Mouse (Mus musculus) midbrain, embryonic 13.5 days (tissue): ENCODE measurements around the gene Mesp1. TPM values are rescaled to one million over a fixed set of nuclear protein-coding genes. Genes with fewer than 3 reads are reported as not detected.
"Not testable (repeated sequence)": the region's sequence is repeated elsewhere in the genome, so short reads cannot be mapped to it uniquely, and the experiment has no call there.

Experiments
- ATAC-seq: fragments of 200-750 bp; cut with Nextera tagmentation; 2 replicates; pipeline ENCODE4 v1.8.0; 2017; ENCODE audit warnings: mild to moderate bottlenecking, moderate TSS enrichment, moderate library complexity
- H3K27ac ChIP-seq: fragments of 300-500 bp; sonication (generic); 2 replicates; pipeline ENCODE4 v1.5.1; 2015; ENCODE audit warnings: inconsistent platforms, mild to moderate bottlenecking, moderate library complexity
- H3K27me3 ChIP-seq: fragments of 300-500 bp; sonication (generic); 2 replicates; pipeline ENCODE4 v1.6.1; 2015; ENCODE audit warnings: mild to moderate bottlenecking, inconsistent platforms
- H3K36me3 ChIP-seq: fragments of 300-500 bp; sonication (generic); 2 replicates; pipeline ENCODE4 v1.6.1; 2015; ENCODE audit warnings: mild to moderate bottlenecking, inconsistent platforms
- H3K4me1 ChIP-seq: fragments of 300-500 bp; sonication (generic); replicated peaks from 2 replicates; pipeline ENCODE4 v1.6.1; 2015; ENCODE audit warnings: inconsistent platforms
- H3K4me2 ChIP-seq: fragments of 300-500 bp; sonication (generic); replicated peaks from 2 replicates; pipeline ENCODE4 v1.6.1; 2015; ENCODE audit warnings: moderate library complexity, mild to moderate bottlenecking, inconsistent platforms
- H3K4me3 ChIP-seq: fragments of 300-500 bp; sonication (generic); replicated peaks from 2 replicates; pipeline ENCODE4 v1.5.1; 2015; ENCODE audit warnings: mild to moderate bottlenecking, inconsistent platforms
- H3K9ac ChIP-seq: fragments of 300-500 bp; sonication (generic); replicated peaks from 2 replicates; pipeline ENCODE4 v1.6.1; 2015; ENCODE audit warnings: mild to moderate bottlenecking, inconsistent platforms
- H3K9me3 ChIP-seq: fragments of 300-500 bp; sonication (generic); 2 replicates; pipeline ENCODE4 v1.6.1; 2016; ENCODE audit warnings: mild to moderate bottlenecking, inconsistent platforms
- WGBS: fragments of 180-500 bp; shearing (Covaris S2); methylation state at CpG from one replicate; pipeline ENCODE4 v1.1.7; 2015; 5-methylcytosine and 5-hydroxymethylcytosine counted together
- polyA plus RNA-seq: library from polyadenylated mRNA; unstranded; fragments of >200 nt; fragmentation: Nextera tagmentation; extraction: Ambion mirVana; gene quantifications from 2 replicates; pipeline ENCODE4 v1.2.1, GENCODE M21; 2015

The Mesp1 gene
- polyA plus RNA-seq, 1 experiment from 2014 or later, result not detected

GRCm38 (mm10) chr7:79810611-79811506 is 17.3 kb upstream of the Mesp1 start, which contains the start of gene Mesp2:
TSS of gene Mesp2 (plus strand) at chr7:79810727.
- Histone ChIP-seq H3K27me3 (peaks cover 29% of the 10 kb centered on the region), H3K9me3 (no peaks in the 10 kb centered on the region), H3K4me2 (peak within 1 kb of the TSS; percentile 63), H3K4me3 (peak within 1 kb of the TSS; percentile 39), H3K4me1 (no peaks in the 10 kb centered on the region), H3K36me3 (no peaks in the 10 kb centered on the region), H3K9ac (peak within 1 kb of the TSS; percentile 66), H3K27ac (no peak within 1 kb of the TSS)
- ATAC-seq, result peak; percentile 88
- WGBS, result 20% methylated on average over 67 of the region's 71 CpGs

DNA sequence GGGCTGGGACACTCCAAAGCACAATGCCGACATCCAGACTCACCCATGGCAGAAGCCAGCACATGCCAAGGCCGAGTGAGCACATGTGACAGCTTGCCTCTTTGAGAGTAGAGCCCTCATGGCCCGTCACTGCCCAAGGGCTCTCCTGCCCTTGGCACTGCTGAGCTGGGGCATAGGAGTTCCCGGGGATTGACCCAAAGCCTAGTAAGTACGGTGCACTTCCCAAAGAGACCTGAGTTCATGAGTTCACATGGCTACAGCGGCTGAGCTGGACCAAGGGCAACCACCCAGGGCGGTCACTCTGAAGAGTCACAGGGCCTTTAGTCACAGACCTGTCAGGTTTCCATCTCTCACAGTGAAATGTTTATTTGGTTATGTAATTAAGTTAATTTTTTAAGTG is 15.0 kb upstream of the Mesp1 start:
- WGBS, result 88% methylated on average over 7 of the region's 7 CpGs
- no peaks in the 10 kb centered on the region for H3K9me3 ChIP-seq
- H3K27ac ChIP-seq, result no peak overlapping the region
- H3K4me3 ChIP-seq, result no peak overlapping the region
- H3K36me3 ChIP-seq, result no peaks in the 10 kb centered on the region
- H3K4me1 ChIP-seq, result no peaks in the 10 kb centered on the region
- no peak for ATAC-seq
- H3K27me3 ChIP-seq, result peaks cover 29% of the 10 kb centered on the region
- H3K4me2 ChIP-seq, result no peak overlapping the region
- H3K9ac ChIP-seq, result no peak overlapping the region

DNA sequence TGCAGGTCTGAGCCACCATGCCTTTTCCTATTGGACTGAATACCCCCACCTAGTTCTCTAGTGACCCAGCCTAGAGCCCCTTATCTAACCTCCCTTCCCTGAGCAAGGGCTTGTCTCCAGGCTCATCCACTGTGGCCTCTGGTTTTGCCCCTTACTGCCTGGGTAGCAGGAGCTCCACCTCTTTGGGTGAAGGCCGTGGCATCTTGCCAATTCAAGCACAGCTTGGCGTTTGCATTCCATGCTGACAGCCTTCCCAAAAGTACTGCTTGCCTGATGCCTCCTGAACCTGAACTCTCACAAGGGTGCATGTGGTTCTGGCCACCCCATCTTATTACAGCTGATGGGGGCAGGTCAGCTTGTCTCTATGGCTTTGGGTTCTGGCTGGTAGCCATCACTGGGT is 10.3 kb upstream of the Mesp1 start:
- H3K4me1 ChIP-seq, result no peaks in the 10 kb centered on the region
- no peak overlapping the region for H3K4me2 ChIP-seq
- H3K36me3 ChIP-seq, result no peaks in the 10 kb centered on the region
- H3K9ac ChIP-seq, result no peak overlapping the region
- no peak overlapping the region for H3K4me3 ChIP-seq
- H3K27me3 ChIP-seq, result no peaks in the 10 kb centered on the region
- no peak overlapping the region for H3K27ac ChIP-seq
- ATAC-seq, result no peak
- H3K9me3 ChIP-seq, result no peaks in the 10 kb centered on the region
- WGBS, result 71% methylated on average over 2 of the region's 2 CpGs

DNA sequence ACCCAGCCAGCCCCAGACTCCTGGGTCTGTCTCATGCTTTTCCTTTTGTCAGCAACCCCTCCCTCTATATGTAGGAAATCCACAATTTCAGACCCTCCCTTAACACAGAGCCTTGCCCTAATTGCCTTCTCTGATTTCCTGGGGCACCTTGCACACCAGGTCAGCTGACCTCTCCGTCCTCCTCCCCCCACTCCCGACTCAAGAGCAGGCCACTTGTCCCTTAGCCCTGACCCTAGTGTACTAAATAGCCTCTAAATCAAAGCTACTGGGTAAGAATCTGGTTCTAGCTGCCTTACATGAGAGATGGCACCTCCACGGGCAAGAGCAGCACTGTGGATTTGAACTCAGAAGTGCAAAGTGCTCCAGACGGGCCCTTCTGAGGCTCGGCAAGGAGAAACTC is 8.4 kb upstream of the Mesp1 start:
- H3K4me2 ChIP-seq, result no peak overlapping the region
- H3K36me3 ChIP-seq, result no peaks in the 10 kb centered on the region
- no peak overlapping the region for H3K9ac ChIP-seq
- H3K9me3 ChIP-seq, result no peaks in the 10 kb centered on the region
- ATAC-seq, result no peak
- no peaks in the 10 kb centered on the region for H3K27me3 ChIP-seq
- no peak overlapping the region for H3K27ac ChIP-seq
- WGBS, result 78% methylated on average over 5 of the region's 5 CpGs
- H3K4me3 ChIP-seq, result no peak overlapping the region
- peaks cover 10% of the 10 kb centered on the region; the same call in 1 of the 2 replicates for H3K4me1 ChIP-seq

GRCm38 (mm10) chr7:79801391-79801790 is 7.8 kb upstream of the Mesp1 start:
- no peak overlapping the region for H3K4me3 ChIP-seq
- 75% methylated on average over 11 of the region's 11 CpGs for WGBS
- H3K36me3 ChIP-seq, result no peaks in the 10 kb centered on the region
- peaks cover 12% of the 10 kb centered on the region; the same call in 1 of the 2 replicates for H3K4me1 ChIP-seq
- no peak overlapping the region for H3K27ac ChIP-seq
- no peak overlapping the region for H3K9ac ChIP-seq
- H3K9me3 ChIP-seq, result no peaks in the 10 kb centered on the region
- ATAC-seq, result no peak
- no peak overlapping the region for H3K4me2 ChIP-seq
- H3K27me3 ChIP-seq, result no peaks in the 10 kb centered on the region

DNA sequence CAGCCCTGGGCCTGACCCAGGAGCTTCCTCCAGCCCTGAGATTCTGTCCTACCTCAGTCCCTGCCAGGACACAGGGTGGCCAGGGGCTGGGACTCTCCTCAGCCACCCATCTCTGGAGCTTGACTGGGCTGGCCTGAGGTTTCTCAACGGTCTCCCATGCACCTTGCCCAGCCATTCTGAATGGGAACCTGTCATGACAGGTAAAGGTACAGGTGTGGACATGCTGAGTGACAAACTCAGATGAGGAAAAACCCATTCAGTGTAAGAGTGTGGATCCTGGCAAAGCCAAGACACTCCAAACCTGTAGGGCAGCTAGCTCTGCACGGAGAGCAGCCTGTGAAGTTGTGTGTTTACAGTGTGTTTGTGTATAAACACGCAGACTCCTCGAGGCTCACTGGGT is 6.7 kb upstream of the Mesp1 start:
- H3K9me3 ChIP-seq, result no peaks in the 10 kb centered on the region
- H3K4me3 ChIP-seq, result no peak overlapping the region
- no peaks in the 10 kb centered on the region for H3K36me3 ChIP-seq
- no peak overlapping the region for H3K4me2 ChIP-seq
- H3K27me3 ChIP-seq, result peaks cover 7% of the 10 kb centered on the region
- no peak for ATAC-seq
- WGBS, result 87% methylated on average over 4 of the region's 4 CpGs
- H3K4me1 ChIP-seq, result peaks cover 12% of the 10 kb centered on the region; the same call in 1 of the 2 replicates
- no peak overlapping the region for H3K27ac ChIP-seq
- no peak overlapping the region for H3K9ac ChIP-seq

DNA sequence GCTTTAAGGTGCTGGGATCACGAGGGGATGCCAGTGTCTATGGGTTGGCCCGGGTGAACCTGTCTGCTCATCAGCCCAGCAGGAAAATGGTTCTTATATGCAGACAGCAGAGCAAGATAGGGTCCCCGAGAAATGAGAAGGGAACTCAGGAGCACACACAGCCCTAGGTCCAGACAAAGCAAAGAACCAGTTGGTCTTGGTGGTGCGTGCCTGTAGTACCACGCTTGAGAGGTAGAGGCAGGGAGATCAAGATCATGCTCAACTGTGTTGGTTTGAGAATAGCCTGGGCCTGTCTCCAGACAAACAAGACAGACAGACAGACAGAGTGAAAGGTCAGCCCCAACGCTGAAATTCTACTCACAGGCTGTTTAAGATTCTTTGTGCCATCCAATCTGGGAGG is 5.9 kb upstream of the Mesp1 start:
- H3K9me3 ChIP-seq, result no peaks in the 10 kb centered on the region
- WGBS, result 74% methylated on average over 6 of the region's 6 CpGs
- no peak overlapping the region for H3K4me2 ChIP-seq
- peaks cover 15% of the 10 kb centered on the region for H3K27me3 ChIP-seq
- no peak overlapping the region for H3K9ac ChIP-seq
- no peaks in the 10 kb centered on the region for H3K36me3 ChIP-seq
- no peak overlapping the region for H3K27ac ChIP-seq
- H3K4me3 ChIP-seq, result no peak overlapping the region
- H3K4me1 ChIP-seq, result peaks cover 12% of the 10 kb centered on the region; the same call in 1 of the 2 replicates
- no peak for ATAC-seq

DNA sequence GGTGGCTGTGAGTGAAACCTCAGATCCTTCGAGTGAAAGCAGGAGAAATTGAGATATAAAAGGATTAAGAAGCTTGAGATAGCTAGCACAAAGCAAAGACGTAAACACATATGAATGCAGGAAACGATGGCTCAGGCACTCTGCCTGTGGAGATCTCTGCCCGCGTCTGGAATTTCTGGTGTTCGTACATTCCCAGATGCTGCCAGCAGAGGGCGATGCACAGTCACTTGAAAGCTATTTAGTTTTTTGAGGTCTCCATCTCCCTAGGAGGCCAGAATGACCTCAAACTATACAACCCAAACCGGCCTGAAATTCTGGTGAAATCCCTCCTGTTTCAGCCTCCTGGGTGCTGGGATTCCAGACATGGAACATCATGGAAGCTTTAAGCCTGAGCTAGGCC is 5.5 kb upstream of the Mesp1 start:
- Histone ChIP-seq H3K36me3 (no peaks in the 10 kb centered on the region), H3K4me1 (peaks cover 12% of the 10 kb centered on the region; the same call in 1 of the 2 replicates), H3K4me3 (no peak overlapping the region), H3K27ac (no peak overlapping the region), H3K9ac (no peak overlapping the region), H3K9me3 (no peaks in the 10 kb centered on the region), H3K4me2 (no peak overlapping the region), H3K27me3 (peaks cover 19% of the 10 kb centered on the region)
- ATAC-seq, result peak; percentile 29; the same call in 1 of the 2 replicates
- 4% methylated on average over 8 of the region's 8 CpGs for WGBS

- Histone ChIP-seq H3K4me1 (peaks cover 12% of the 10 kb centered on the region; the same call in 1 of the 2 replicates), H3K27me3 (peaks cover 24% of the 10 kb centered on the region), H3K9me3 (no peaks in the 10 kb centered on the region), H3K36me3 (no peaks in the 10 kb centered on the region), H3K4me2 (no peak overlapping the region), H3K27ac (no peak overlapping the region), H3K4me3 (no peak overlapping the region), H3K9ac (no peak overlapping the region)
- 20% methylated on average over 5 of the region's 5 CpGs for WGBS
- no peak for ATAC-seq
These were observed 5.0 kb upstream of the Mesp1 start for GRCm38 (mm10) chr7:79798606-79799005.

- H3K9me3 ChIP-seq, result no peaks in the 10 kb centered on the region
- peak overlapping the region; percentile 48 for H3K4me3 ChIP-seq
- H3K4me1 ChIP-seq, result peaks cover 27% of the 10 kb centered on the region
- peak overlapping the region; percentile 57 for H3K9ac ChIP-seq
- WGBS, result 1% methylated on average over 80 of the region's 80 CpGs
- ATAC-seq, result peak; percentile 78
- H3K4me2 ChIP-seq, result peak overlapping the region; percentile 62
- no peaks in the 10 kb centered on the region for H3K36me3 ChIP-seq
- H3K27ac ChIP-seq, result no peak overlapping the region
- peaks cover 54% of the 10 kb centered on the region for H3K27me3 ChIP-seq
These were observed 760 bp downstream of the Mesp1 start for GRCm38 (mm10) chr7:79792635-79793421.

DNA sequence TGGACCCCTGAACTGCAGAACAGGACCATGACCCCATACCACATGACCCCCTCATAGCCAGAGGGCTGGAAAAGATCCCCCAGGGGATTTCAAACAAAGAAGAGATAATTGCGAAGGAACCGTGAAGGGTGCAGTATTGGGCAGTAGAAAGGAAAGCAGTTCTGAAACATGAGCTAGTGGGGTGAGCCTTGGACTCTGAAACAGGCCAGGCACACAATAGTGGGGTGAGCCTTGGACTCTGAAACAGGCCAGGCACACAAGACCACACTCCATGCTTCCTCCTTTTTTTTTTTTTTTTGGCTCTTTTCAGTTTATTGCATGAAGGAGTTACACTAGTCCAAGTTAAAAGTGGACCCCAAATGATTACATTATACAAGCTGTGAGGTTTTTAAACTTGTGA is 3.8 kb downstream of the Mesp1 start:
- H3K9ac ChIP-seq, ATAC-seq, H3K4me2 ChIP-seq, H3K4me3 ChIP-seq, H3K9me3 ChIP-seq, H3K27ac ChIP-seq, H3K36me3 ChIP-seq: not testable (repeated sequence)
- peaks cover 49% of the 10 kb centered on the region for H3K27me3 ChIP-seq
- WGBS, result 26% methylated on average over 2 of the region's 2 CpGs
- H3K4me1 ChIP-seq, result peaks cover 18% of the 10 kb centered on the region

DNA sequence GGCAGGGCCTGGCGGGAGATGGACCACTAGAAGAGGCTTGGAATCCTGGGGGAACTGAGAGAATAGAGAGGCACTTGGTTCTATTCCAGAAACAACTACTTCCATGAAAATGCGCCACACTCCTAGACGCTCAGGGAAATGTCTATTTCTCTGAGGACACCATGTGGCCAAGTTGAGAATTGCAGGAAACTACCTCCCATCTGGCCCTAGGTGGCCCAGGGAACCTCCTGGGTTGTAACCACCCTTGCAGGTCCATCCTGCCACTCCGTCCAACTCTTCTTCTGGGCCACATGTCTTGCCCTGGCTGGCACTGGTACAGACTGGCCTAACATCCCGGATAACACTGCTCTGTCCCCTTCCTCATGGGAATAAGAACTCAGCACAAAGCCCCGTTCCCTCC is 7.3 kb downstream of the Mesp1 start:
- 0 out of 2 replicates have a peak, but pooled peaks cover 2% of the 10 kb centered on the region for H3K4me1 ChIP-seq
- peaks cover 14% of the 10 kb centered on the region for H3K27me3 ChIP-seq
- peak; percentile 71 for ATAC-seq
- no peak overlapping the region for H3K9ac ChIP-seq
- H3K27ac ChIP-seq, result no peak overlapping the region
- H3K4me2 ChIP-seq, result no peak overlapping the region
- no peak overlapping the region for H3K4me3 ChIP-seq
- no peaks in the 10 kb centered on the region for H3K9me3 ChIP-seq
- no peaks in the 10 kb centered on the region for H3K36me3 ChIP-seq
- 23% methylated on average over 6 of the region's 6 CpGs for WGBS
